Mouse (Mus musculus) heart, postnatal 4 days (tissue): ENCODE results near the gene Gm6408. TPM values are rescaled to one million over a fixed set of nuclear protein-coding genes. Genes with fewer than 3 reads are reported as not detected.
"Not testable (repeated sequence)": the region's sequence is repeated elsewhere in the genome, so short reads cannot be mapped to it uniquely, and the experiment has no call there.

Experiments
- DNase-seq: peaks from one replicate; pipeline ENCODE4 v3.0.0; 2021
- total RNA-seq, 2 experiments: library from RNA; stranded (reverse); gene quantifications; 2 replicates each; pipeline ENCODE4 v1.2.3; 2021

Gene Gm6408
- total RNA-seq = not detected

DNA sequence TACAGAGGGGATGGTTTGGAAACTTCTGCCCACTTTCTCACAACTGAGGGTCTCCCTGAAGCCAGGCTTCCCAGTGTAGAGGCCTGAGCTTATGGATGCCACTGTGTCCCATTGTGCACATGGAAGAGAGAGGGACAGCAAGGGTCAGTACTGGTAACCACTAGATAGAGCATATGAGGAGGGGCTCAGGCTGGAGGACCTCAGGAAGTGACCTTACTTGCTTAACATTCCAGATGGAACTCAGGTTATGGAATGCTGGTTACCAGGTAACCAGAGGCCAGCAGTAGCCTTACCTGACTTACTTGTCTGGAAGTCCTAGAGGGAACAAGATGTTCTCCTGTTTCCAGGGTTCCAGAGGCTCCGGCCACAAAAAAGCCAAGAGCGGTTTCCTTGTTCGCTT is at the start of gene Gm6408:
Gene Gm6408, plus strand, starts transcription at position 301 of the 400 bp plus-strand sequence.
- DNase-seq = not testable (repeated sequence)

DNA sequence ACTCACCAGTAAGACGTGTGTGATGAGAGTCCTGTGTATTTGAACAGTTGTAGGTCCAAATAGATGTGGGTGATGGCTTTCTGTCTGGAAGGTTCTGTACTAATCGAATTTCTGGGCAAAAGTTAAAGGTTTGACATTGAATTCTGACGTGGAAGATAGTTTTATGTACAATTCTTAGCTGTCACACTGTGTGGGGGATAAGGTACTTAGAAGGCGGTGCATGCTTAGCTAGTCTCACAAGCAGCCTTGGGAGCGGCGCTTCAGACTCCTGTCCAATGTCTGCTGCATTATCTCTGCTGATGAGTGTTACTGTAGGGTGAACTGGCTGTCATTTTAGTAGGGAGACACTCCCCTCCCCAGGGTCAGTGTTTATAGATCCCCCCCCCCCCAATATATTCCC is 49.3 kb upstream of the Gm6408 start:
- DNase-seq = no peak

DNA sequence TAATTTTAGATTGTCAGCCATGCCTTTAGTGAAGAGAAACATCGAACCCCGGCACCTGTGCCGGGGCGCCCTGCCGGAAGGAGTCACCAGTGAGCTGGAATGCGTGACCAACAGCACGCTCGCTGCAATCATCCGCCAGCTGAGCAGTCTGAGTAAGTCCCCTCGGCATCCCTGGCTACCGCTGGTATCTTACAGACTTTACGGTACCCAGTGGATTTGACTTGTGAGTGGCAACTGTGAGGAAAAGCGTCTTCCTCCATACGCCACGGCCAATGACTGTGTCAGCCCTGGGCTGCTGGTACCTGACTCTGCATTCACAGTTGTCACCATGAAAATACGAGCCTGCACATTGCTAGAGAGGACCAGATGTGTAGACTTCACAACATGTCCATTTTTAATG is 46.4 kb upstream of the Gm6408 start:
- DNase-seq = no peak

GRCm38 (mm10) chr5:146436796-146437195 is 45.0 kb upstream of the Gm6408 start:
- DNase-seq = no peak

GRCm38 (mm10) chr5:146439152-146439781 is 42.5 kb upstream of the Gm6408 start:
- no peak for DNase-seq

GRCm38 (mm10) chr5:146440273-146440672 is 41.5 kb upstream of the Gm6408 start:
- DNase-seq = no peak

GRCm38 (mm10) chr5:146442767-146443166 is 39.0 kb upstream of the Gm6408 start:
- DNase-seq = no peak

- DNase-seq = no peak
Measured at GRCm38 (mm10) chr5:146446633-146447032, 35.1 kb upstream of the Gm6408 start.

DNA sequence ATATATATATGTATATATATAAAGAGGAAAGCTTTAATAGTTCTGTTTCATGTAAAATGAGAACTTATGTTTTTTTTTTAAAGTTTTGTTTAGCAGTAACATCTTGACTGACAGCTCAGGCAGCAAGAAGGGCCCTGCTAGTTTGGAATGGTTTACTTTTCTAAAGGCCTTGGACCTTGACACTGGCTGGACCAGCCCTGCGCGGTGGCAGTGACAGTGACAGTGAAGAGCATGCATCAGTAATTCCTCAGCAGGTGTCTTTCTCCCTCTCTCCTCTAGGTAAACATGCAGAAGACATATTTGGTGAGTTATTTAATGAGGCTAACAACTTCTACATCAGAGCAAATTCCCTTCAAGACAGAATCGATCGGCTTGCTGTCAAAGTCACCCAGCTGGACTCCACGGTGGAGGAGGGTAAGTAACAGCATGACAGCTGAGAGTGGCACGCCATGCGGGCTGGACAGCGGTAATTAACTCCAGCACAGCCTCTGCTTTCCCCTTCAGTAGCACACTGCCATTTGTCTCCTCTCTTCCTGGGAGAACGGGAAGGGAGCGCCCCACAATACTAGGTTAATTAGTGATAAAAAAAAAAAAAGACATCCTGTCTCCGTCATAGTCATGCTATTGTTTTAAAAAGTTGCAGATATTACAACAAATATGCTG is 30.0 kb upstream of the Gm6408 start:
- DNase-seq = no peak

DNA sequence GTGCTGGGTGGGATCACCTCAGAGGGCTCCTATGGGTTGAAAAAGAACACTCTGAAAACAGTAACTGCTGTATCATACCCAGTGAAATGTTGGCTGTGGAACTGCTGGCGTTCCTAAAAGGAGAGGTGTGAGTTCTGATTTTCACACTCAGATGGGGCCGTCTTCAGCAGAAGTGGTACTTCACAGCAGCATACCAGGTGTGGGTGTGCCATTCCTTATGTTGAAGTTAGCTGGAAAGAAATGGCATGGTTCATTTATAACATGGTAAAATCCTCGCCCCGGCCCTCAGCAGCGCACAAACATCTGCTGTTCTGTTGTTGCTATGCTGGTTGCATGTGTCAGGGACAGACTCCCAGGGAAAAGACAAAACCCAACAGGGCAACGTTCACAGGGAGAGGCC is 28.2 kb upstream of the Gm6408 start:
- no peak for DNase-seq

DNA sequence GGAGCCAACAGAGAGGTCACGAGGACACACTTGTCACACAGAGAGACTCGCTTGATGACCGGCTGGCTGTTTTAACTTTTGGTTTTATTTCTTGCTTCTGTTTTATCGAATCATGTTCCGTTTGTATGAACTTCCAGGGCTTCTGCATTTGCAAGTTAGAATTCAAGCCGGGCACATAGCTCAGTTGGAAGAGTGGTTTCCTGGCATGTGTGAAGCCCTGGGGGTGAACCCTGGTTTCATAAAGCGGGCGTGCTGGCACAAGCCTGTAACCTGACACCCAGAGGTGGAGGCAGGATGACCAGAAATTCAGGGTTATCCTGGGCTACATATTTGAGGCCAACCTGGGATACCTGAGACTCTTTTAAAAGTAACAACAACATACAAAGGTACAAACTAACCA is 20.2 kb upstream of the Gm6408 start:
- DNase-seq = no peak

DNA sequence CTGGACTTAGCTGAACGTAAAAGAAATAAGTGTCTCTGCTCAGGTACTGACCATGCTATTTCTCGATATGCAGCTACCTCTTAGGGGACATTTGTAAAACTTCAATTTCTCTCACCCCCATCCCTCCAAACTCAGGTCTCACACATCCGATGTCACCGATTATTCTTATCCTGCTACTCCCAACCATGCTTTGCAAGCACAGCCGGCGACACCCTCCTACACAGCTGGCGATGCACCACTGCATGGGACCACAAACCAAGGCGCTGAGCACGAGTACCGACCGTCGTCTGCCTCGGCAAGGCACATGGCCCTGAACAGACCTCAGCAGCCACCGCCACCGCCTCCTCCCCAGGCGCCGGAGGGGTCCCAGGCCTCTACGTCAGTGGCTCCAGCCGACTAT is 15.1 kb upstream of the Gm6408 start:
- DNase-seq = no peak

GRCm38 (mm10) chr5:146468311-146468710 is 13.5 kb upstream of the Gm6408 start:
- DNase-seq = no peak

DNA sequence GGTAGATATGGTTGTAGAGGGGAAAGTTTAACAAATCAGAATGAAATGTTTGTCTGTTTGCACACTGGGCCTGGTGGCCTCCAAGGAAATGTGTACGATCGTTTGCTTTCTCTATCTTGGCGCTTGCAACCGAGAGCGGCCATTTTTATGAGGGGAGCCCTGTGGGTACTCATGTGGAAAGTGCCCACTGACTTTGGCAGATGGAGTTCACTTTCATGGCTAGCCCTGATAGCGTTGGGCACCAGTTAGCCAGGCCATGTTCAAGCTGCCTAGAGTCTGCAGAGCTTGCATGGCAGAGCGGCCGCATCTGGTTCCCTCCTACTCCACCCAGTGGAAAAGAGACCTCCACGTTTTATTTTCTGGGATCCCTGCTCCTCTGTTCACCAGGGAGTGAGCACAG is 10.9 kb upstream of the Gm6408 start:
- no peak for DNase-seq

GRCm38 (mm10) chr5:146471311-146471710 is 10.5 kb upstream of the Gm6408 start:
- no peak for DNase-seq

- DNase-seq = no peak
Measured at GRCm38 (mm10) chr5:146471821-146472220, 9.9 kb upstream of the Gm6408 start.

DNA sequence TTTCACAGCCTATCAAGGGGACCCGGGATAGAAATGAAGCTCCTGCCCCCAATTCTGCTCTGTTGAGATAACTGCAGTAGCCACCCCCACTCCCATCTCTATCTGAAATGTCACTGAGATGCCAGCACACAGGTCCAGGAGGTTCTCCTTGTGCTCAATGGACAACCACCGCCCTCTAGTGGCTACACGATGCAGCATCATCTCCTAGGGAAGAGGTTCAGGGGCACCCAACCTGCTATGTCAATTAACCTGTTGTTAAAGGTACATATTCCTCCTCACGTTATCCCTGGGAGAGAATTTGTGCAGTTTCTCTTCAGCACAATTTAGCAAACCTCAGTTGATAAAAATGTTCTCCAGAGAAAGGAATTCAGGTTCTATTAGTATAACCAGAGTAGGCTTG is 2.2 kb upstream of the Gm6408 start:
- peak; percentile 41 for DNase-seq

GRCm38 (mm10) chr5:146488959-146489358 is 7.2 kb downstream of the Gm6408 start:
- DNase-seq = peak; percentile 44

GRCm38 (mm10) chr5:146491063-146491462 is 9.3 kb downstream of the Gm6408 start, which contains the start of gene Gm6370:
Gene Gm6370 (plus strand): TSS chr5:146491363.
- not testable (repeated sequence) for DNase-seq

DNA sequence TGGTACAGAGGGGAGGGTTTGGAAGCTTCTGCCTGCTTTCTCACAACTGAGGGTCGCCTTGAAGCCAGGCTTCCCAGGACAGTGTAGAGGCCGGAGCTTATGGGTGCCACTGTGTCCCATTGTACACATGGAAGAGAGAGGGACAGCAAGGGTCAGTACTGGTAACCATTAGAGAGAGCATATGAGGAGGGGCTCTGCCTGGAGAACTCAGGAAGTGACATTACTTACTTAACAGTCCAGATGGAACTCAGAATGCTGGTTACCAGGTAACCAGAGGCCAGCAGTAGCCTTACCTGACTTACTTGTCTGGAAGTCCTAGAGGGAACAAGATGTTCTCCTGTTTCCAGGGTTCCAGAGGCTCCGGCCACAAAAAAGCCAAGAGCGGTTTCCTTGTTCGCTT is 20.3 kb downstream of the Gm6408 start, which contains the start of gene 4930449I24Rik:
Gene 4930449I24Rik, plus strand, starts transcription at position 301 of the 400 bp plus-strand sequence.
- not testable (repeated sequence) for DNase-seq

- DNase-seq = not testable (repeated sequence)
Measured at GRCm38 (mm10) chr5:146513823-146514222, 32.1 kb downstream of the Gm6408 start, which contains the start of gene Gm3402. Gene Gm3402 (plus strand): TSS chr5:146514123.

DNA sequence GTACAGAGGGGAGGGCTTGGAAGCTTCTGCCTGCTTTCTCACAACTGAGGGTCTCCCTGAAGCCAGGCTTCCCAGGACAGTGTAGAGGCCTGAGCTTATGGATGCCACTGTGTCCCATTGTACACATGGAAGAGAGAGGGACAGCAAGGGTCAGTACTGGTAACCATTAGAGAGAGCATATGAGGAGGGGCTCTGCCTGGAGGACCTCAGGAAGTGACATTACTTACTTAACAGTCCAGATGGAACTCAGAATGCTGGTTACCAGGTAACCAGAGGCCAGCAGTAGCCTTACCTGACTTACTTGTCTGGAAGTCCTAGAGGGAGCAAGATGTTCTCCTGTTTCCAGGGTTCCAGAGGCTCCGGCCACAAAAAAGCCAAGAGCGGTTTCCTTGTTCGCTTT is 43.7 kb downstream of the Gm6408 start, which contains the start of gene Gm3404:
Gene Gm3404, plus strand, starts transcription at position 301 of the 400 bp plus-strand sequence.
- not testable (repeated sequence) for DNase-seq
